Mouse (Mus musculus): ENCODE measurements around the gene Ap3s2.

DNA sequence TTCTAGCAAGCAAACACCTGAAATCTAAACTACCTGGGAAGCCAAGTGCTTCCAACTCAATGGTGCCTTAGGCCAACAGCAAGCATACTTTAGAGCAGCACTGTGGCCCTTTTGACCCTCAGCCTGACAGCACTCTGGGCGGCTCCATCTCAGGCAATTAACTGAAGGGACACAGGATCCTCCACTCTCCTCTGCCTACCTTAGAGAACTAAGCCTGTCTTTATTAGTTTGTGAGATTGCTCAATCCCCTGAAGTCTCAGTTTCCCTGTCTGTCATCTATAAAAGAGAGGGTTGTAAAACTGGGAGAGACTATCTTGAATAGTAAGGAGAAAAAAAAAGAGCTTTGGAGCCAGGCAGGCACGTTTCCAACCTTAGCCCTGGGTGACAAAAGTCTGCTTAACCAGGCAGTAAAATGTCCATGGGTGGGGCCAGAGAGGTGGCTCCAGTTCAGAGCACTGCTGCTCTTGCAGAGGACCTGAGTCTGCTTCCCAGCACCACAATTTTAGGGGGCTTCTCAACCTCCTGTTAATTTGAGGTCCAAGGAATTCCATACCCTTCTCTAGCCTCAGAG is 41.9 kb downstream of the Ap3s2 start:
- no peak for TF ChIP-seq CTCF (IDR thresholded peaks at IDR 0.05; ENCODE audit: borderline replicate concordance, extremely low read depth, insufficient read depth, insufficient read length)
- TF ChIP-seq POLR2A (IDR thresholded peaks at IDR 0.05; ENCODE audit: borderline replicate concordance, extremely low read depth, insufficient read depth, insufficient read length, poor library complexity, severe bottlenecking) = no peak

All from brain, embryonic 14.5 days (tissue).